Mouse (Mus musculus): ENCODE results near the gene Crybg1. TPM values are rescaled to one million over a fixed set of nuclear protein-coding genes. Genes with fewer than 3 reads are reported as not detected.
"Not testable (repeated sequence)": the region's sequence is repeated elsewhere in the genome, so short reads cannot be mapped to it uniquely, and the experiment has no call there.

Crybg1 gene
- total RNA-seq, 1 experiment = 2.5 TPM

DNA sequence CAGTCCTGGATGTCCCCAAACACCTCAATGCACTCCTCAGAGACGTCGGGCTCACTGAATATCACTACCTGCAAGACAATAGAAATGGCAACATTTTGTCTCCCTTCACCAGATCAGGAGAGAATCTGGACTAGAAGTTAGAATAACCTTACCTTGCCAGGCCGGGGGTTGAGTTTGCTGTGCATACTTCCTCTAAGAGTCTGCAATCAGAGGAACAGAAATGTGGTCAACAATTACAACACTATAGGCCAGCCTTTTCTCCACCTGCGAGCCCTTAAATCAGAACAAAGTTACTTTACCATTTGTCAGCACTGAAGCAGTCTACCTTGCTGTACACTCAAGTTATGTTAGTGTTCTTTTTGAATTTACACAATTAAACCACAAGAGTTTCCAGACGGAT lies 156.1 kb downstream of the Crybg1 start:
- in situ Hi-C loops (cut with MboI; ENCODE audit: low sequenced_read_pairs in 2 of 2, unreplicated experiment in 2 of 2) = no loop called here
- Histone ChIP-seq H3K9me3 (ENCODE audit: control insufficient read depth, insufficient read depth, low read depth, low read length) (no peaks in the 10 kb centered on the region), H3K27ac (ENCODE audit: insufficient read depth, low read depth, low read length, poor library complexity, severe bottlenecking) (no peak overlapping the region), H3K9ac (ENCODE audit: insufficient read depth, low read depth, low read length, poor library complexity, severe bottlenecking) (no peak overlapping the region), H3K4me1 (ENCODE audit: control insufficient read depth in 2 of 2, insufficient read depth in 2 of 2, low read length in 2 of 2, poor library complexity in 1 of 2) (peaks cover 6 to 10% of the 10 kb centered on the region in 2 experiments), H3K4me3 (ENCODE audit: insufficient read depth in 1 of 2, low read depth in 1 of 2, low read length in 2 of 2, poor library complexity in 1 of 2, severe bottlenecking in 1 of 2) (no peak overlapping the region), H3K36me3 (ENCODE audit: control insufficient read depth, insufficient read depth, low read length, poor library complexity, severe bottlenecking) (no peaks in the 10 kb centered on the region)
- DNase-seq (ENCODE audit: low read depth, low spot score) = no peak
- TF ChIP-seq ZC3H11A (IDR thresholded peaks at IDR 0.05; ENCODE audit: borderline replicate concordance, low read depth, low read length) = no peak
- no peak for TF ChIP-seq HCFC1 (IDR thresholded peaks at IDR 0.05; ENCODE audit: borderline replicate concordance, insufficient read depth, low read length)
- TF ChIP-seq MAFK (IDR thresholded peaks at IDR 0.05; ENCODE audit: insufficient read depth, low read depth, low read length) = no peak
- no peak for TF ChIP-seq CHD2 (IDR thresholded peaks at IDR 0.05; ENCODE audit: low read depth, low read length)
- no peak for TF ChIP-seq ZNF384 (IDR thresholded peaks at IDR 0.05; ENCODE audit: low read depth, low read length)

DNA sequence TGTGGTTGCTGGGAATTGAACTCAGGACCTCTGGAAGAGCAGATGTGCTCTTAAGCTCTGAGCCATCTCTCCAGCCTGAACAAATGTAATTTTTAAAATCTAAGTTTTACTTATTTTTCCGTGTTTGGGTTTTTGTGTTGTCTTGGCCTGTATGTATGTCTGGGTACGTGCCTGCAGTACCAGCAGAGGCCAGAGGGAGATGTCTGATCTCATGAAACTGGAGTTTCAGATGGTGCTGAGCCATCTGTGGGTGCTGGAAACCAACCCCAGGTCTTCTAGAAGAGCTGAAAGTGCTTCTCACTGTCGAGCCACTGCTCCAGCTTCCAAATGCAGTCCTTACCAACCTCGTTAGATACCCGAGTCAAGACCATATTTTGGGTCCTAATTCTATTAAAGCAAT lies 157.4 kb downstream of the Crybg1 start:
- peaks cover 6 to 10% of the 10 kb centered on the region in 2 experiments for H3K4me1 ChIP-seq (ENCODE audit: control insufficient read depth in 2 of 2, insufficient read depth in 2 of 2, low read length in 2 of 2, poor library complexity in 1 of 2)
- H3K27ac ChIP-seq (ENCODE audit: insufficient read depth, low read depth, low read length, poor library complexity, severe bottlenecking) = no peak overlapping the region
- no peak for DNase-seq (ENCODE audit: low read depth, low spot score)
- in situ Hi-C loops (cut with MboI; ENCODE audit: low sequenced_read_pairs in 2 of 2, unreplicated experiment in 2 of 2) = no loop called here
- no peaks in the 10 kb centered on the region for H3K36me3 ChIP-seq (ENCODE audit: control insufficient read depth, insufficient read depth, low read length, poor library complexity, severe bottlenecking)
- no peak overlapping the region for H3K4me3 ChIP-seq (ENCODE audit: insufficient read depth in 1 of 2, low read depth in 1 of 2, low read length in 2 of 2, poor library complexity in 1 of 2, severe bottlenecking in 1 of 2)
- H3K9me3 ChIP-seq (ENCODE audit: control insufficient read depth, insufficient read depth, low read depth, low read length) = no peaks in the 10 kb centered on the region
- H3K9ac ChIP-seq (ENCODE audit: insufficient read depth, low read depth, low read length, poor library complexity, severe bottlenecking) = no peak overlapping the region
- no peak for TF ChIP-seq HCFC1 (IDR thresholded peaks at IDR 0.05; ENCODE audit: borderline replicate concordance, insufficient read depth, low read length)
- no peak for TF ChIP-seq CHD2 (IDR thresholded peaks at IDR 0.05; ENCODE audit: low read depth, low read length)
- no peak for TF ChIP-seq MAFK (IDR thresholded peaks at IDR 0.05; ENCODE audit: insufficient read depth, low read depth, low read length)
- no peak for TF ChIP-seq ZC3H11A (IDR thresholded peaks at IDR 0.05; ENCODE audit: borderline replicate concordance, low read depth, low read length)
- TF ChIP-seq ZNF384 (IDR thresholded peaks at IDR 0.05; ENCODE audit: low read depth, low read length) = no peak

DNA sequence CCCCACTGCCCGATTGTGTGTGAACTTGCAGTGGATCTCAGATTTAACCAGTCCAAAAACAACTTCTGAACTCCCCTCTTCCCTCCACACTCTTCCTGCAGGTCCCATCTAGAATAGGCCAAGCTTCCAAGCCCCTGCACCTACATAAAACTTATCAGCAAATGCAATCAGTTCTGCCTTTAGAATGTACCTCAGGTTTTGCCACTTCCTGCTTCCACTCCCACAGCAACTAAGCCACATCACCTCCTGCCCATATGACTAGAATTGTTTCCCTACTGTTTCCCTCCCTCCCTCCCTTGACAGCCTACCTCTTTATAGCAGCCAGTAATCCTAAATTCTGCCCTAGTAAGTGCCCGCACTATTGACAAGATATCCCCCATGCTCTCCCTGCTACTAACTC lies 164.8 kb downstream of the Crybg1 start:
- no peaks in the 10 kb centered on the region for H3K4me1 ChIP-seq (ENCODE audit: control insufficient read depth in 2 of 2, insufficient read depth in 2 of 2, low read length in 2 of 2, poor library complexity in 1 of 2)
- no peaks in the 10 kb centered on the region for H3K36me3 ChIP-seq (ENCODE audit: control insufficient read depth, insufficient read depth, low read length, poor library complexity, severe bottlenecking)
- H3K9ac ChIP-seq (ENCODE audit: insufficient read depth, low read depth, low read length, poor library complexity, severe bottlenecking) = no peak overlapping the region
- in situ Hi-C loops (cut with MboI; ENCODE audit: low sequenced_read_pairs in 2 of 2, unreplicated experiment in 2 of 2) = no loop called here
- no peaks in the 10 kb centered on the region for H3K9me3 ChIP-seq (ENCODE audit: control insufficient read depth, insufficient read depth, low read depth, low read length)
- no peak overlapping the region for H3K27ac ChIP-seq (ENCODE audit: insufficient read depth, low read depth, low read length, poor library complexity, severe bottlenecking)
- no peak overlapping the region for H3K4me3 ChIP-seq (ENCODE audit: insufficient read depth in 1 of 2, low read depth in 1 of 2, low read length in 2 of 2, poor library complexity in 1 of 2, severe bottlenecking in 1 of 2)
- DNase-seq (ENCODE audit: low read depth, low spot score) = no peak
- TF ChIP-seq MAFK (IDR thresholded peaks at IDR 0.05; ENCODE audit: insufficient read depth, low read depth, low read length) = no peak
- no peak for TF ChIP-seq CHD2 (IDR thresholded peaks at IDR 0.05; ENCODE audit: low read depth, low read length)
- TF ChIP-seq ZNF384 (IDR thresholded peaks at IDR 0.05; ENCODE audit: low read depth, low read length) = no peak
- no peak for TF ChIP-seq HCFC1 (IDR thresholded peaks at IDR 0.05; ENCODE audit: borderline replicate concordance, insufficient read depth, low read length)
- TF ChIP-seq ZC3H11A (IDR thresholded peaks at IDR 0.05; ENCODE audit: borderline replicate concordance, low read depth, low read length) = no peak

DNA sequence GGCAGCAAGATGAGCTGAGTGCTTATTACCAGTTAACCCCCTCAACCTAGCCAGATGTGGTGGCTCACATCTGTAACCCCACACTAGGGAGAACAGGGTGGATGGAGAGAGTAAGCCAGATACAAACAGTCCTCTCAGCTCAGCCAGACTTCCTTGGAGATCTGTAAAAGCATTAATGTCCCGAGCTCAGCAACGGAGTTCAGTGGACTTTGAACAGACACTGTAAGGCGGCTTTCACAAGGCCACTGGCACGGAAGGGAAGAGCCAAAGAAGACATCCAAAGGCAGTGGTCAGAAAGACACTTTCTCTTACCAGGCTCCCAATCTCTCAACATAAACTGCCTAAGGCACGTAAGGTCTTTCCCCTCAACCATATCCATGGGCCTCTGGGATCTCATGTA lies 165.4 kb downstream of the Crybg1 start:
- no peak overlapping the region for H3K9ac ChIP-seq (ENCODE audit: insufficient read depth, low read depth, low read length, poor library complexity, severe bottlenecking)
- TF ChIP-seq CHD2 (IDR thresholded peaks at IDR 0.05; ENCODE audit: low read depth, low read length) = no peak
- TF ChIP-seq ZC3H11A (IDR thresholded peaks at IDR 0.05; ENCODE audit: borderline replicate concordance, low read depth, low read length) = no peak
- no peak for TF ChIP-seq HCFC1 (IDR thresholded peaks at IDR 0.05; ENCODE audit: borderline replicate concordance, insufficient read depth, low read length)
- no peak for TF ChIP-seq ZNF384 (IDR thresholded peaks at IDR 0.05; ENCODE audit: low read depth, low read length)
- no peak for TF ChIP-seq MAFK (IDR thresholded peaks at IDR 0.05; ENCODE audit: insufficient read depth, low read depth, low read length)
- no peaks in the 10 kb centered on the region for H3K9me3 ChIP-seq (ENCODE audit: control insufficient read depth, insufficient read depth, low read depth, low read length)
- H3K27ac ChIP-seq (ENCODE audit: insufficient read depth, low read depth, low read length, poor library complexity, severe bottlenecking) = no peak overlapping the region
- no peaks in the 10 kb centered on the region for H3K4me1 ChIP-seq (ENCODE audit: control insufficient read depth in 2 of 2, insufficient read depth in 2 of 2, low read length in 2 of 2, poor library complexity in 1 of 2)
- no peak overlapping the region for H3K4me3 ChIP-seq (ENCODE audit: insufficient read depth in 1 of 2, low read depth in 1 of 2, low read length in 2 of 2, poor library complexity in 1 of 2, severe bottlenecking in 1 of 2)
- H3K36me3 ChIP-seq (ENCODE audit: control insufficient read depth, insufficient read depth, low read length, poor library complexity, severe bottlenecking) = no peaks in the 10 kb centered on the region
- DNase-seq (ENCODE audit: low read depth, low spot score) = no peak
- in situ Hi-C loops (cut with MboI; ENCODE audit: low sequenced_read_pairs in 2 of 2, unreplicated experiment in 2 of 2) = no loop called here

DNA sequence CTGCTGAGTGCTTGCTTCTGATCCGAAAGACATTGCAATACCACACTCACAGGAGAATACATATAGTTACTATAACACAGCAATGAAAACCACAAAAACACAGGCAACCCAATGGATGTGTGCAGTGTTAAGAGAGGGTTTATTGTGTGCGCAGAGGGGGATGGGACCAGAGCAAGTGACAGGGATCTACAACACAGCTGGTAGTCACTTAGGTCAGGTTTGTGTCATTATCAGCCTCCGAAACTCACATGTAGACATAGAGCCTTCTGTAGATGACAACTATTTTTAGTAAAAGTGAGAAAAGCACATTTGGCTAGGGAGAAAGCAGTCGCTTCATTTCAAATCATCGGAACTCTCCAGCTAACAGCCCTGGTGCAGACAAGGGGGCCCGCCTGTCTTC lies 166.2 kb downstream of the Crybg1 start:
- Histone ChIP-seq H3K4me3 (ENCODE audit: insufficient read depth in 1 of 2, low read depth in 1 of 2, low read length in 2 of 2, poor library complexity in 1 of 2, severe bottlenecking in 1 of 2) (no peak overlapping the region), H3K9ac (ENCODE audit: insufficient read depth, low read depth, low read length, poor library complexity, severe bottlenecking) (no peak overlapping the region), H3K27ac (ENCODE audit: insufficient read depth, low read depth, low read length, poor library complexity, severe bottlenecking) (no peak overlapping the region), H3K4me1 (ENCODE audit: control insufficient read depth in 2 of 2, insufficient read depth in 2 of 2, low read length in 2 of 2, poor library complexity in 1 of 2) (peaks cover 0 to 1% of the 10 kb centered on the region in 2 experiments; a peak in 1 of 4 replicates), H3K9me3 (ENCODE audit: control insufficient read depth, insufficient read depth, low read depth, low read length) (no peaks in the 10 kb centered on the region), H3K36me3 (ENCODE audit: control insufficient read depth, insufficient read depth, low read length, poor library complexity, severe bottlenecking) (no peaks in the 10 kb centered on the region)
- DNase-seq (ENCODE audit: low read depth, low spot score) = no peak
- TF ChIP-seq MAFK (IDR thresholded peaks at IDR 0.05; ENCODE audit: insufficient read depth, low read depth, low read length) (no peak), ZC3H11A (IDR thresholded peaks at IDR 0.05; ENCODE audit: borderline replicate concordance, low read depth, low read length) (no peak), HCFC1 (IDR thresholded peaks at IDR 0.05; ENCODE audit: borderline replicate concordance, insufficient read depth, low read length) (no peak), CHD2 (IDR thresholded peaks at IDR 0.05; ENCODE audit: low read depth, low read length) (no peak), ZNF384 (IDR thresholded peaks at IDR 0.05; ENCODE audit: low read depth, low read length) (no peak)
- in situ Hi-C loops (cut with MboI; ENCODE audit: low sequenced_read_pairs in 2 of 2, unreplicated experiment in 2 of 2) = no loop called here

DNA sequence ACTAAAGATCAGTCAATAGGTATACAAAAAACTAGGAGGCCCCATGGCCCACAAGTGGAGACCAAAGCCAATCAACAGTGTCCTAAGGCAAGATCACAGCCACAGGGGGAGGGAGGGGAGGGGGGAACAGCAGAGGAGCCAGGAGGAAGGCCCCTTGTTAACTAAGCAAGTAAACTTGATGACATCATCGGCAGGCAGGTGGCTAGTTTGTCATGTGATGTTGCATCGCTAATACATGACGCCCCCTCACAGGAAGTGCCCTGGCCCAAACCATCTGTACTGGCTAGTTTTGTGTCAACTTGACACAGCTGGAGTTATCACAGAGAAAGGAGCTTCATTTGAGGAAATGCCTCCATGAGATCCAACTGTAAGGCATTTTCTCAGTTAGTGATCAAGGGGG lies 167.9 kb downstream of the Crybg1 start:
- H3K9me3 ChIP-seq (ENCODE audit: control insufficient read depth, insufficient read depth, low read depth, low read length); H3K9ac ChIP-seq (ENCODE audit: insufficient read depth, low read depth, low read length, poor library complexity, severe bottlenecking); H3K27ac ChIP-seq (ENCODE audit: insufficient read depth, low read depth, low read length, poor library complexity, severe bottlenecking); H3K36me3 ChIP-seq (ENCODE audit: control insufficient read depth, insufficient read depth, low read length, poor library complexity, severe bottlenecking); H3K4me3 ChIP-seq (ENCODE audit: insufficient read depth in 1 of 2, low read depth in 1 of 2, low read length in 2 of 2, poor library complexity in 1 of 2, severe bottlenecking in 1 of 2); in situ Hi-C loops (cut with MboI; ENCODE audit: low sequenced_read_pairs in 2 of 2, unreplicated experiment in 2 of 2); DNase-seq (ENCODE audit: low read depth, low spot score); H3K4me1 ChIP-seq (ENCODE audit: control insufficient read depth in 2 of 2, insufficient read depth in 2 of 2, low read length in 2 of 2, poor library complexity in 1 of 2): not testable (repeated sequence)
